Mouse (Mus musculus): ENCODE measurements around the gene Ncapd2.

Gene Ncapd2

GRCm38 (mm10) chr6:125191332-125192015 is at the start of gene Ncapd2, which contains the start of gene Mrpl51:
TSS of gene Ncapd2 (minus strand) at chr6:125191701.
TSS of gene Mrpl51 (plus strand) at chr6:125191801.
- peak; percentile 99 for DNase-seq (ENCODE audit: low spot score)

DNA sequence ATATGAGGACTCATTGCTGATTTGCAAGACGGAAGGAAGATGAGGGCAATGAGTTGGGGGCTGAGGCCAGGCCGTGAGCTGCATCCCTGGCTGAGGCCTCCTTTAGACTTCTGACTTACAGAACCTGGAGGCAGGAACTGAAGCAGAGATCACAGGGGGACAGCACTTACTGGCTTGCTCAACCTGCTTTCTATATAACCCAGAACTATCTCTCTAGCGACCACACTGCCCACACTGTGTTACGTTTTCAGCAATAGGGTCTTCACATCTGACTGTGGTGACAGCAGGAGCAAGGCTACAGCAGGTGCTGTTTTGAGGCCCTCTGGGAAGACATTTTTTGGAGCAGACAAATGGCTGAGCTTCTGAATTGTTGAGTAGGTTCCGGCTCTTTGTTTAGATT is 49.1 kb upstream of the Ncapd2 start:
- DNase-seq (ENCODE audit: low spot score): no peak

GRCm38 (mm10) chr6:125239547-125239946 is 48.0 kb upstream of the Ncapd2 start:
- DNase-seq (ENCODE audit: low spot score): no peak

GRCm38 (mm10) chr6:125238396-125238795 is 46.9 kb upstream of the Ncapd2 start:
- no peak for DNase-seq (ENCODE audit: low spot score)

DNA sequence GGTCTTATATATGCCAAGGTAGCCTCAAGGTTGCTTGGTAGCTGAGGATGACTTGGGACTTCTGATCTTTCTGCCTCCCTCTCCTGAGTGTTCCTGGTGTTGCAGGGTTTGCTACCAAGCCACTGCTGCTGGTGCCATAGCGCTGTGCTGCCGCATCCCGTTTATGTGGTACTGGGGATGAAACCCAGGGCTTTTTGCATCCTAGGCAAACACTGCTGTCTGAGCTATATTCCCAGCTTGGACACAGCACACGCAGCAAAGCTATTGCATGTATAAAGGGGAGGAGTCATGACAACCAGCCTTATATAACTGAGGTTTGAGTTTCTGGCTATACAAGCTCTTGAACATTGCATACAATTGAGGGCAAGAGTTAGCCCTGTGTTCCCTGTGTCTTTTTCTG is 45.9 kb upstream of the Ncapd2 start:
- no peak for DNase-seq (ENCODE audit: low spot score)

GRCm38 (mm10) chr6:125236782-125237181 is 45.3 kb upstream of the Ncapd2 start, which contains the start of gene Cd27:
TSS of gene Cd27 (minus strand) at chr6:125237010.
- no peak for DNase-seq (ENCODE audit: low spot score)

GRCm38 (mm10) chr6:125236341-125236740 is 44.8 kb upstream of the Ncapd2 start:
- no peak for DNase-seq (ENCODE audit: low spot score)

DNA sequence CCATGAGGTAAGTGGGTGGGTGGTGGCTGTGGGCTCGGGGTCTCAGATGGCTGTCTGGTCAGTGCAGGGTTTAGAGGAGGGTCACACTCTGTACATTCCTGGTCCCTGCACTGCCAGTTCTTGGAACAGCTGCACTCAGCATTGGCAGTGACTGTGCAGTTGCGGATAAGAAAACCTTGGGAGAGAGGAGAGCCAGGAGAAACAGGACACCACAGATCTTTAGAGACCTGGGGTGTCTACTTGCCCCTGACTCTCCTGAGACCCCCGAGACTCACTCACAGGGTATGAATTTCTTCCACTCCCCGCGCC is 43.0 kb upstream of the Ncapd2 start:
- no peak for DNase-seq (ENCODE audit: low spot score)

DNA sequence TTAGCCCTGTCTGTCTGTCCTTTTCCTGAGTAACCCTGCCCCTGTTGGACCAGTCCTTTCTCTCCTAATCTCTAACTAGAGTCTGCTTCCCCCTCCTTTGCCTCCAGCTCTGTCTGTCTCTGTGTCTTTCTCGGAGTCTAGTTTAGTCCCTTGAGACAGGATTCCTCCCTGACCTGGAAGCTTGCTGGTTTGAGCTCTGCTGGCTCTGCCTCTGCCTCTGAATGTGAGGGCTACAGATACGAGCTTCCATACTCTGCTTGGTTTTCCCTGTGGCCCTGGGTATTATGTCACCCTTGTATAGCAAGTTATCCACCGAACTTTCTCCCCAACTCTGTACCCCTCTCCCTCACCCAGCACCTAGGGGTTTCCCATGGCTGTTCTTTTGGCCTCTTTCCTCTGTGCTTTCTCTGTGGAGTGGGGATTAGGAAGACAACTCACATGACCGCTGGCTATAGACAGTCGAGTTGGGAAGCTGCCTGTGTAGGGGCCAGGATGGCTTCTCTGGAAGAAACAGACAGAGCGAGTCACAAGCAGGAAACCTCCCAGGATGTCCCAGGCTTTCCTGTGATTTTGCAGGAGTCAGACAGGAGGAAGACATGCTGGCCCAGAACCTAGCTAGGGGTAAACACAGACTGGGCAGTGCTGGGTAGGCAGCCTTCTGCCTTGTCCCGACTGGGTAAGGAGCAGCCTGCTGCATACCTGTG is 42.5 kb upstream of the Ncapd2 start:
- DNase-seq (ENCODE audit: low spot score): no peak

DNA sequence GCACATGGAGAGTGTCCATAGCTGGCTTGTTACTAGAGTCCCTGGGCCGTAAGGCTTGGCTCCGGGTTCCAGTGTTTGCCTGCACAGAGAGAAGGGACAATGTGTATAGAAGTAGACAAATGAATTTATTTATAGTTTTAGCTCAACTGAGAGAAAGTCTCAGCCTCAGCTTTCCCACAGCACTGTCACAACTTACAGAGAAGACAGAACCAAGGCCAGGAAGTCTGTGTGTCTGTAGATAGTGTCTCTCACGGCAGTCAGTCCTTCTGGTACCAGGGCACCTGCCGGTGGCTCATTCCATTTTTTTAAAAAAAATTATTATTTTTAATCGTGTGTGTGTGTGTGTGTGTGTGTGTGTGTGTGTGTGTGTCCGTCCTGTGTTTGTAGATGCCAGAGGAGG is 41.0 kb upstream of the Ncapd2 start:
- DNase-seq (ENCODE audit: low spot score): no peak

GRCm38 (mm10) chr6:125232045-125232437 is 40.5 kb upstream of the Ncapd2 start:
- DNase-seq (ENCODE audit: low spot score): no peak

DNA sequence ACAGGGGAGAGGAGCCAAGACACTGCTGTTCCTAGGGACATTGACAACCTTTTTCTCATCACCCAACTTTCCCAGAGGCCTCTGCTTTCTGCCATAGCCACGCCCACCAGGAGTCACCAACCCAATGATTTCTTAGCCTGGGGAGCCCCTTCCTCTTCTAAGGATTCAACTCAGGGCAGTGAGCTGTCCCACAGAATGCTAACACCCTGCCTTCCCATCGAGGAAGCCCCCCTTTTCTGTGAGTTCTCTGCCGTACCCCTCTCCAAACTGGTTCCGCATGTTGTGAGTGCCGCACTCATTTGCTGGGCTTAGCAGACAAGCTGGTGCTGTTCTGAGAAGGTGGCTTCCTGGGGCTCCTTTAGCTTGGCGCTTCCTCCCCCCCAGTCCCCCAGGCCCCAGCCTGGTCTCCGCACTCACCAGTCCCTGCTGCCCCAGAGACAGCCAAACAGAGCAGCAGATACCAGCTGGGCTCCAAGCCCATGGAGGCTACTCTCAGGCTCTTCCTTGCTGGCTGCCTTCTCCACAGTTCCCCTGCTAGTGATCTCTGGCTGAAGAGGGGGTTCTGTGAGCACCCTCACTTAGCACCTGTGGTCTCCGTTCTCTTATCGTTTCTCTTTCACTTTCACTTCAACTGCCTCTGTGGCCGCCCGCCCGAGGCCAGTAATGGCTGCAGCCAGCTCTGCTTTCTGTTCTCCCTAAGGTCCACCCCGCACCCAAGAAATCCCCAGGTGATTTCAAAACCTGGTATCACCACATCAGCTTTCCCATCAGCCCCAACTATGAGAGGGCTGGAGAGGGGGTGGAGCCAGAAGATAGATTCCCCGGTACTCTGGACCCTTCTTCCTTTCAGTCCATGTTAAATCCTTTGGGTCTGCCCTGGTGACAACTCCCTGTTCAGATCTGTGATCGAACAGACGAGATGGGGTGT is 39.9 kb upstream of the Ncapd2 start, which contains the start of gene Tapbpl:
Gene Tapbpl (minus strand): TSS at position 744 of the 928 bp plus-strand sequence.
- DNase-seq (ENCODE audit: low spot score): peak; percentile 34

DNA sequence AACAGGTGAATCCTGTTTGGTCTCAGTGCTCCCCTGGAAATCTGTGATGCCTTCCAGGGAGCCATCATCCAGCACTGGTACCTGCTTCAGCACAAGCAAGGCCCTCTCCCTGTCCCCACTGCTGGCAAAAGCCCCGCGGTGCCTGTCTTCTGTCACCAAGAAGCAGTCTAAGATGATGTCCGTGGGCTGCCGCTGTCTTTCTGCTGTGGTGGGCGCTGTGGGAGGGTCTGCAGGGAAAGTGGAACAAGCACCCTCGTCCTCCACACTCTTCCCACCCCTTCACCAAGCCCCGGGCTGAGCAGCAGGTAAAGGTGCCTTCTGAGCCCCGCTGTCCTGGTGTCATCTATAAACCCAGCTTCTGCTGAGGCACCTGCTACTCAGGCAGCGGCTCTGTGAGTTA is 39.1 kb upstream of the Ncapd2 start:
- DNase-seq (ENCODE audit: low spot score): no peak

DNA sequence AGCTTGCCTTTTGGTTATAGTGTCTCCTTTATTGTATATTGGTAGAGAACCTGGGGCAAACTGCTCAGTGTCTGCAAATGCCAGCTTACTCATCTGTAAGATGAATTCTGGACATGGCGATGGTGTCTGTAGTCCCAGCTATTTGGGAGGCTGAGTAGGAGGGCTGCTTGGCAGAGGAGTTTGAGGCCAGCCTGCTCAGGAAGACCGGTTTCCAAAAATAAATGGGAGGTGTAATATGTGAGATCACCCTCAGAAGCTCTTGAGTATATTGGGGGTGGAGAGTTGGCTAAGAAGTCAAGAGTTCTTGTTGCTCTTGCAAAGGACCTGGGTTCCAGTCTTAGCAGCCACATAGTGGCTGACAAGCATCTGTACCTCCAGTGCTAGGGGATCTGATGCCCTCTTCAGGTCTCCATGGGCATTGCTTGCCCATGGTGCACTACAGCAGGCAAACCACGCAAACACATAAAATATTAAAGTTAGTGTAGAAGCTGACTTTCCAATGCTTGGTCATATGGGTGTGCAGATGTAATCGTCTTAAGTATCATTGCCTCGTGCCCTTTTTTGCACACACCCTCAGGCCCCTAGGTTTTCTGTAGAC is 34.1 kb upstream of the Ncapd2 start:
- DNase-seq (ENCODE audit: low spot score): no peak

- DNase-seq (ENCODE audit: low spot score): no peak
Measured at GRCm38 (mm10) chr6:125222577-125222976, 31.1 kb upstream of the Ncapd2 start.

DNA sequence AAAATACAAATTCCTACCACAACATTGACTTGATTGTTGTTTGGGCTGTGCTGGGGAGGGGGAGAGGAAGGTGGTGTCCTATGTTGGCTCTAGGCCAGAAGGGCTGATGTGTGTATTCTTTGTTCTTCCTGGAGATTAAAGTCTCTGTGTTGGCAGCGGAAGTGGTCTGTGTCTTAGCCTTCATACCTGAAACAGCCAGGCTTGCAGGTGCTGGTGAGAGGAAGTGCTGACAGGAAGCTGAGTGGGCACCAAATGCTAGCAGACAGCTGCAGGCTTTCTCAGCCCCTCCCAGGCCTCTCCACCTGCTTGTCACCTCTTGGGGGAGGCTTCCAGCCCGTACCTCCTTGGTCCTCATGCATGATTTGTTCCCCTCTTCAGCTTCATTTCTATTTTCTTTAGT is 30.6 kb upstream of the Ncapd2 start:
- no peak for DNase-seq (ENCODE audit: low spot score)

DNA sequence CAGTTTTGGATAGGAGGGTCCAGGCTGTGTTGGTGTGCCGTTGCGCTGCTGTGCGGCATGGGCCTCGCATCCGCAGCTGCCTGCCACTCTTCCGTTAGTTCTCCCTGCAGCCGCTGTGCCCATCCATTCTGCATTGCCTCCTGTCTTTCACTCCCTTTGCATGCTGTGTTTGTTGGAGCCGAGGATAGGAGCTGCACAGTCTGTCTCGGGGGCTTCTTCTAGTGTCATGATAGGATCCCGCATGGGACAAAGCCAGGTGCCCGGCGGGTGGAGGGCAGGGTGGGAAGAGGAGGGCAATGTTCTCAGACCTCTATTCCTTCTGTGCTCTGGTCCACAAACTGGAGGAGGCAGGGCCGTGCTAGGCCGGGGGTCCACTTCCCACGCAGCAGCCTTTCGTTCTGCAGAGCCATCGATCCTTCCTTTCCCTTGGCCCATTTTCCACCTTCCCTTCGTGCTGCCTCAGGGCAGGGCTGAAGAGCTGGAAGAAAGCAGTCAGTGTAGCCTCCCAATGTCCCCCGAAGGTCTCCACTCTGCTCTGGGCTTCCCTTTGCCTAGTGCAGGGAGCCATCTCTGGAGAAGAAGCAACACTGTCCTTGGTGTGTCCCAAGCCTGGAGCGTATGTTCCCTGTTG is 29.7 kb upstream of the Ncapd2 start:
- no peak for DNase-seq (ENCODE audit: low spot score)

DNA sequence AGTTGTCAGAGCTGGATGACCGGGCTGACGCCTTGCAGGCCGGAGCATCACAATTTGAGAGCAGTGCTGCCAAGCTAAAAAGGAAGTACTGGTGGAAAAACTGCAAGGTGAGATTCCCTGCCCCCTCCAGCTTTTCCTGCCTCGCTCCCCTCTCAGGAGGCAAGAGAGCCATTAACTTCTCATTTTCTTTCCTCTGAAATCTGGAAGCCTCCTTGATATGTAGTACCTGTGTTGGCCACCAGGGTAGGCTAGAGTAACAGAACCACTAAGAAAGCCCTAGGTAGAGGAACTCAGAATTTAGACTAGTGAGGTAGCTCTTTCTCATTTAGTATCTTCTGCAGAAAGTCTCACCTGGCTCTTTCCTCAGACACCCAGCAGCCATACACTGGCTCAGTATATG is 27.5 kb upstream of the Ncapd2 start:
- peak; percentile 29 for DNase-seq (ENCODE audit: low spot score)

DNA sequence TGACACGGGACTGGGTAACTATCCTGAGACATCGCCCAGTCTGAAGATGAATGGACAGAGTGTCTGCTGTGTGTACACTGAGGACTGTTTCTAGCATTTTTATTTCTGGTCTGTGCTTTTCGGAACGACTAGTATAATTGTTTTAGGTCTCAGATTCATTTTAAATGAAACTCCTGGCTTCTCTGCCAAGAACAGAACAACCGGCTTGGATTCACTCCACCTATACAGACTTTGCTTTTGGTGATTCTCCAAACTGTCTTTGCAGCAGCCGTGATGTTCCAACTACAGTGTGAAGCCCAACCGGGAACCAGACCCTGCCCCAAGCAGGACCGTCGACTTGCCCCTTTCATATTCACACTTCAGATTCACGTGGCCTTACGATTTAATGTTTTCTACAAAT is 26.4 kb upstream of the Ncapd2 start:
- no peak for DNase-seq (ENCODE audit: low spot score)

GRCm38 (mm10) chr6:125216898-125217297 is 25.4 kb upstream of the Ncapd2 start:
- no peak for DNase-seq (ENCODE audit: low spot score)

DNA sequence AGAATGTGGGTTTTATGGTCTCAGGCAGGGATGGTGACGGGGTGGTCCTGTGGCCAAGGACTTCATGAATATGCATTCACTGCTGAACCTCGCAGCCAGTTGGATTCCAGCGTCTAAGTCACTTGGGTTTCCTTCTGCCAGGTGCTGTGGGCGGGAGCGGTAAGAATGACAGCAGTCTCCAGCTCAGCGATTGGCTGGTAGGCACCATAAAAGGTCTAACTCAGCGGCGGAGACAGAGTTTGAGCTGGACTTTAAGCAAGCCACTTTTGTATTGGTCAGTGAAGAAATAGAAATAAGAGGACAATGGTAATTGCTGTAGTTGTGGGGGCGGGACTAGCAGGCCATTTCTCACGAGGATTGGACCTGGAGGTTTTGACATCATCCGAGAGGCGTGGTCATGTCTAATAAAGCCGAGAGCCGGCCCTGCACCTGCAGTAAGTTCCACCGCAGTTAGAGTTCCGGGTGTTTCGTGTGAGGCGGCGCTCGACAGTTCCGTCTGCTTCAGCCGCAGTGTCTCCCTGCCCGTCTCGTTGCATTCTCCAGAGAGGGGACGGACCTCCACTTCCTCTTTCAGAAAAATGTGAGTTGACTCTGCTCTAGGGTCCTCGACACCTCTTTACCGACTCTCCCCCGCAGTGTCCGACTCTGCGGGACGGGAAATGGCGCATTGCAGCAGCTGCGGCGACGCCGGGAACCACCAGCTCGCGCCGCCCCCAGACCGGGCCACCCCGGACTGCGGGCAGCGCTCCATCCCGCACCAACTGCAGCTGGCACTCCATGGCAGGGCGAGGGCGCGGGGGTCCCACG is 23.9 kb upstream of the Ncapd2 start, which contains the start of gene Vamp1:
Gene Vamp1 (plus strand): TSS at position 404 of the 807 bp plus-strand sequence.
- DNase-seq (ENCODE audit: low spot score): peak; percentile 96
